Mouse (Mus musculus) spleen, embryonic (tissue): ENCODE measurements around the gene Tex46.

Source experiments
- CTCF ChIA-PET: fragments of 350-600 bp; sonication (Branson Sonifier 250); formaldehyde crosslinking; loops from one replicate; lab custom pipeline; 2022; lab: Charles Lee

Tex46 gene

GRCm38 (mm10) chr4:136626590-136626989, 16.4 kb downstream of the Tex46 start:
- CTCF ChIA-PET = no interaction called here

- CTCF ChIA-PET = no interaction called here
These were observed 21.2 kb downstream of the Tex46 start for GRCm38 (mm10) chr4:136631237-136631994.

GRCm38 (mm10) chr4:136635995-136636394, 25.8 kb downstream of the Tex46 start:
- CTCF ChIA-PET = no interaction called here

- CTCF ChIA-PET = no interaction called here
These were observed 26.3 kb downstream of the Tex46 start for GRCm38 (mm10) chr4:136636511-136636910.

- CTCF ChIA-PET = no interaction called here
These were observed 26.8 kb downstream of the Tex46 start for GRCm38 (mm10) chr4:136636983-136637562.

GRCm38 (mm10) chr4:136637563-136638229, 27.5 kb downstream of the Tex46 start:
- CTCF ChIA-PET = no interaction called here

GRCm38 (mm10) chr4:136638230-136638750, 28.1 kb downstream of the Tex46 start:
- CTCF ChIA-PET = no interaction called here

- CTCF ChIA-PET = no interaction called here
These were observed 28.7 kb downstream of the Tex46 start for GRCm38 (mm10) chr4:136638890-136639289.

- CTCF ChIA-PET = no interaction called here
These were observed 38.8 kb downstream of the Tex46 start for GRCm38 (mm10) chr4:136648922-136649479.

- CTCF ChIA-PET = no interaction called here
These were observed 39.4 kb downstream of the Tex46 start for GRCm38 (mm10) chr4:136649480-136650196.

GRCm38 (mm10) chr4:136650261-136650660, 40.0 kb downstream of the Tex46 start:
- CTCF ChIA-PET = no interaction called here

GRCm38 (mm10) chr4:136651357-136651811, 41.1 kb downstream of the Tex46 start:
- CTCF ChIA-PET = no interaction called here

- CTCF ChIA-PET = no interaction called here
These were observed 41.8 kb downstream of the Tex46 start for GRCm38 (mm10) chr4:136651882-136652527.

- CTCF ChIA-PET = no interaction called here
These were observed 42.3 kb downstream of the Tex46 start for GRCm38 (mm10) chr4:136652528-136652910.

- CTCF ChIA-PET = no interaction called here
These were observed 42.8 kb downstream of the Tex46 start for GRCm38 (mm10) chr4:136653019-136653418.

GRCm38 (mm10) chr4:136653692-136654234, 43.5 kb downstream of the Tex46 start:
- CTCF ChIA-PET = no interaction called here

GRCm38 (mm10) chr4:136657914-136658313, 47.7 kb downstream of the Tex46 start:
- CTCF ChIA-PET = no interaction called here
